Comparison of ENCODE assay signal across 8 mouse cellular contexts in genomic region chr12:111425258-111425657, GRCm38 (mm10). TPM values are rescaled to one million over a fixed set of nuclear protein-coding genes. Genes with fewer than 3 reads are reported as not detected.
A peak's percentile ranks its signal among the peaks of the same experiment; 100 is the strongest.
DNase-seq lines count a peak whose midpoint lies in the region; ATAC-seq and TF ChIP-seq lines count a peak whose summit lies in the region.
"Had no signal": no experiment of that assay in that cellular context is flagged by ENCODE, and none has a peak within 500 bp of the region (broad histone marks: within the 10 kb centered on the region; RNA-seq: fewer than 3 reads in every experiment).

No protein-coding gene starts in this region.

- intact Hi-C loops in left cerebral cortex, postnatal 25 days (cut with DNase I), result loop anchor here (1.0 to 10.0 kb wide), 3 partner anchors 44 to 220 kb away; no protein-coding TSS in a partner anchor

- H3K4me1 ChIP-seq in intestine, postnatal 0 days (replicated peaks; ENCODE audit: control insufficient read depth, insufficient read depth, low read length), result peaks cover 6% of the 10 kb centered on the region
- H3K4me1 ChIP-seq in midbrain, embryonic 14.5 days (ENCODE audit: control insufficient read depth, insufficient read depth, low read length), result peaks cover 11% of the 10 kb centered on the region; the same call in 1 of the 2 replicates

- DNase-seq in adrenal gland, adult 2 months, result peak; percentile 87
- peak; percentile 85 to 91 for DNase-seq in cerebellum, postnatal 4 days (ENCODE audit: low spot score in 2 of 2)
- DNase-seq in gastrocnemius, postnatal 10 days, result peak; percentile 91
- peak; percentile 79 to 83 for DNase-seq in left cerebral cortex, postnatal 25 days (ENCODE audit: low spot score in 2 of 2)
- peak; percentile 85 for DNase-seq in midbrain, embryonic 14.5 days
- peak; percentile 81 to 89 for DNase-seq in spleen, postnatal 10 days (ENCODE audit: low spot score in 2 of 2)

- no peak overlapping the region for H3K9ac ChIP-seq in intestine, postnatal 0 days (ENCODE audit: low read depth, low read length)
- H3K9ac ChIP-seq in midbrain, embryonic 14.5 days (replicated peaks; ENCODE audit: low read length), result no peak overlapping the region

- 9% methylated on average over 15 of the region's 15 CpGs for WGBS in intestine, postnatal 0 days
- 2% methylated on average over 15 of the region's 15 CpGs for WGBS in midbrain, embryonic 14.5 days

- no peak for ATAC-seq in intestine, postnatal 0 days
- no peak for ATAC-seq in midbrain, embryonic 14.5 days (ENCODE audit: low FRiP score, low TSS enrichment)

- no peak overlapping the region for H3K27ac ChIP-seq in intestine, postnatal 0 days (ENCODE audit: low read depth, low read length)
- H3K27ac ChIP-seq in midbrain, embryonic 14.5 days (replicated peaks; ENCODE audit: low read depth, low read length), result no peak overlapping the region

- peak; percentile 92 for TF ChIP-seq CTCF in intestine, postnatal 0 days (IDR thresholded peaks at IDR 0.05; ENCODE audit: low read depth)

- H3K9me3 ChIP-seq in intestine, postnatal 0 days (ENCODE audit: control insufficient read depth), result no peaks in the 10 kb centered on the region
- no peaks in the 10 kb centered on the region for H3K9me3 ChIP-seq in midbrain, embryonic 14.5 days (ENCODE audit: control insufficient read depth, low read length)

- H3K4me2 ChIP-seq in intestine, postnatal 0 days (replicated peaks; ENCODE audit: low read depth), result peak overlapping the region; percentile 2; the same call in 1 of the 2 replicates
- H3K4me2 ChIP-seq in midbrain, embryonic 14.5 days (ENCODE audit: low read length), result no peak overlapping the region

- H3K27me3 ChIP-seq in intestine, postnatal 0 days (replicated peaks; ENCODE audit: control insufficient read depth, insufficient read depth, low read length), result peaks cover 35% of the 10 kb centered on the region
- peaks cover 85% of the 10 kb centered on the region for H3K27me3 ChIP-seq in midbrain, embryonic 14.5 days (ENCODE audit: control insufficient read depth, insufficient read depth, low read length)

- H3K36me3 ChIP-seq in intestine, postnatal 0 days (ENCODE audit: control insufficient read depth, insufficient read depth), result no peaks in the 10 kb centered on the region; the same call in 1 of the 2 replicates
- no peaks in the 10 kb centered on the region for H3K36me3 ChIP-seq in midbrain, embryonic 14.5 days (ENCODE audit: control insufficient read depth, insufficient read depth, low read length)

- H3K4me3 ChIP-seq in intestine, postnatal 0 days (ENCODE audit: low read depth, low read length), result peak overlapping the region; percentile 11; the same call in 1 of the 2 replicates
- no peak overlapping the region for H3K4me3 ChIP-seq in midbrain, embryonic 14.5 days (replicated peaks; ENCODE audit: low read depth, low read length)

RNA-seq across cellular contexts. Expression of gene Exoc3l4, which starts 8.4 kb away (rescaled TPM):
- 1 to 10 TPM; 4.7 to 7.7 TPM for total RNA-seq in adrenal gland, adult 2 months (2021)
- polyA plus RNA-seq in adrenal gland, adult 2 months (2012; rRNA removed), result 12.7 and 13.9 TPM in 2 replicates
- total RNA-seq in gastrocnemius, postnatal 10 days (2021), result 10 to 100 TPM; 20.3 to 26.0 TPM
- polyA plus RNA-seq in intestine, postnatal 0 days (2015; fragmentation: Nextera tagmentation; extraction: Ambion mirVana), result 163 and 172 TPM in 2 replicates
- total RNA-seq in left cerebral cortex, postnatal 25 days (2021), result 1 to 10 TPM in 1 of 2 experiments, under 1 TPM in 1; 0.85 to 1.3 TPM
- polyA plus RNA-seq in midbrain, embryonic 14.5 days (2014; fragmentation: Nextera tagmentation; extraction: Ambion mirVana), result 1.6 and 2.1 TPM in 2 replicates

RNA-seq across cellular contexts. Expression of gene Tnfaip2, which starts 17.0 kb away (rescaled TPM):
- total RNA-seq in adrenal gland, adult 2 months (2021), result 10 to 100 TPM; 12.2 to 19.5 TPM
- polyA plus RNA-seq in adrenal gland, adult 2 months (2012; rRNA removed), result 15.8 and 22.7 TPM in 2 replicates
- total RNA-seq in gastrocnemius, postnatal 10 days (2021), result 10 to 100 TPM; 37.0 to 47.7 TPM
- 10.5 and 10.8 TPM in 2 replicates for polyA plus RNA-seq in intestine, postnatal 0 days (2015; fragmentation: Nextera tagmentation; extraction: Ambion mirVana)
- total RNA-seq in left cerebral cortex, postnatal 25 days (2021), result under 1 TPM; 0.53 to 0.66 TPM
- 0.28 and 0.82 TPM in 2 replicates for polyA plus RNA-seq in midbrain, embryonic 14.5 days (2014; fragmentation: Nextera tagmentation; extraction: Ambion mirVana)

RNA-seq across cellular contexts. Expression of gene Lbhd2, which starts 18.6 kb away (rescaled TPM):
- under 1 TPM; 0.46 to 0.48 TPM for total RNA-seq in adrenal gland, adult 2 months (2021)
- polyA plus RNA-seq in adrenal gland, adult 2 months (2012; rRNA removed), result 0.17 and 0.30 TPM in 2 replicates
- under 1 TPM in 1 of 2 experiments, not detected in 1; 0.70 TPM for total RNA-seq in gastrocnemius, postnatal 10 days (2021)
- 2.2 and 2.8 TPM in 2 replicates for polyA plus RNA-seq in intestine, postnatal 0 days (2015; fragmentation: Nextera tagmentation; extraction: Ambion mirVana)
- 1 to 10 TPM; 1.5 to 2.5 TPM for total RNA-seq in left cerebral cortex, postnatal 25 days (2021)
- polyA plus RNA-seq in midbrain, embryonic 14.5 days (2014; fragmentation: Nextera tagmentation; extraction: Ambion mirVana), result 2.0 and 3.3 TPM in 2 replicates
- polyA plus RNA-seq: liver, embryonic 16.5 days had no signal

RNA-seq across cellular contexts. Expression of gene Cdc42bpb, which starts 47.7 kb away (rescaled TPM):
- total RNA-seq in adrenal gland, adult 2 months (2021), result 100 to 1,000 TPM; 119 to 120 TPM
- 339 and 354 TPM in 2 replicates for polyA plus RNA-seq in adrenal gland, adult 2 months (2012; rRNA removed)
- 10 to 100 TPM; 48.3 to 55.8 TPM for total RNA-seq in gastrocnemius, postnatal 10 days (2021)
- 26.4 and 27.2 TPM in 2 replicates for polyA plus RNA-seq in intestine, postnatal 0 days (2015; fragmentation: Nextera tagmentation; extraction: Ambion mirVana)
- total RNA-seq in left cerebral cortex, postnatal 25 days (2021), result 100 to 1,000 TPM; 133 TPM
- polyA plus RNA-seq in midbrain, embryonic 14.5 days (2014; fragmentation: Nextera tagmentation; extraction: Ambion mirVana), result 47.8 and 54.6 TPM in 2 replicates

Comparison
In these comparisons a context has a peak if more than half of its experiments do, and no peak if none do; other contexts are left out.
1. RNA of gene Tnfaip2, which starts 17.0 kb away (total RNA-seq): 37.0 to 47.7 TPM in gastrocnemius, postnatal 10 days and 12.2 to 19.5 TPM in adrenal gland, adult 2 months; 0.53 to 0.66 TPM in left cerebral cortex, postnatal 25 days; every median in the first group is over 4 times any median in the second.
2. Peak in every context shown above with its lines, with median percentiles within 50 percentile points of each other: DNase-seq.